Mouse (Mus musculus): ENCODE measurements around the gene Arhgef15.
"Not testable (repeated sequence)": the region's sequence is repeated elsewhere in the genome, so short reads cannot be mapped to it uniquely, and the experiment has no call there.

Gene Arhgef15

GRCm38 (mm10) chr11:68957308-68957707, at the start of gene Arhgef15:
Gene Arhgef15, minus strand, starts transcription at chr11:68957480.
- no peak for DNase-seq

GRCm38 (mm10) chr11:69006575-69006974, 49.3 kb upstream of the Arhgef15 start:
- DNase-seq = not testable (repeated sequence)

GRCm38 (mm10) chr11:69005193-69005592, 47.9 kb upstream of the Arhgef15 start:
- no peak for DNase-seq

- DNase-seq = no peak
These were observed 46.3 kb upstream of the Arhgef15 start for GRCm38 (mm10) chr11:69003592-69003991.

- DNase-seq = not testable (repeated sequence)
These were observed 45.5 kb upstream of the Arhgef15 start for GRCm38 (mm10) chr11:69002782-69003181.

- no peak for DNase-seq
These were observed 39.8 kb upstream of the Arhgef15 start for GRCm38 (mm10) chr11:68997080-68997479.

- no peak for DNase-seq
These were observed 37.1 kb upstream of the Arhgef15 start for GRCm38 (mm10) chr11:68994377-68994776.

- peak; percentile 58 for DNase-seq
These were observed 35.8 kb upstream of the Arhgef15 start for GRCm38 (mm10) chr11:68993122-68993521.

GRCm38 (mm10) chr11:68988341-68988740, 31.1 kb upstream of the Arhgef15 start:
- DNase-seq = peak; percentile 74

- no peak for DNase-seq
These were observed 30.1 kb upstream of the Arhgef15 start for GRCm38 (mm10) chr11:68987365-68987882.

GRCm38 (mm10) chr11:68982639-68983369, 25.5 kb upstream of the Arhgef15 start:
- peak; percentile 70 for DNase-seq

- DNase-seq = no peak
These were observed 23.6 kb upstream of the Arhgef15 start for GRCm38 (mm10) chr11:68980919-68981318.

GRCm38 (mm10) chr11:68979320-68979733, 22.0 kb upstream of the Arhgef15 start:
- DNase-seq = no peak

GRCm38 (mm10) chr11:68975601-68976000, 18.3 kb upstream of the Arhgef15 start:
- no peak for DNase-seq

- no peak for DNase-seq
These were observed 17.8 kb upstream of the Arhgef15 start, which contains the start of gene Rangrf for GRCm38 (mm10) chr11:68975085-68975484. Gene Rangrf, minus strand, starts transcription at chr11:68975185.

- DNase-seq = no peak
These were observed 16.8 kb upstream of the Arhgef15 start for GRCm38 (mm10) chr11:68974059-68974450.

GRCm38 (mm10) chr11:68973250-68974058, 16.2 kb upstream of the Arhgef15 start:
- DNase-seq = peak; percentile 81

- DNase-seq = no peak
These were observed 13.0 kb upstream of the Arhgef15 start for GRCm38 (mm10) chr11:68970232-68970631.

GRCm38 (mm10) chr11:68968752-68969151, 11.5 kb upstream of the Arhgef15 start:
- DNase-seq = no peak

- DNase-seq = peak; percentile 92
These were observed 10.3 kb upstream of the Arhgef15 start, which contains the start of gene Slc25a35 for GRCm38 (mm10) chr11:68967337-68968282. Gene Slc25a35, plus strand, starts transcription at chr11:68968131.

- no peak for DNase-seq
These were observed 9.3 kb upstream of the Arhgef15 start for GRCm38 (mm10) chr11:68966554-68966953.

- peak; percentile 72 for DNase-seq
These were observed 8.6 kb upstream of the Arhgef15 start for GRCm38 (mm10) chr11:68965845-68966244.

Data from cerebellum, adult 8-10 months (tissue).